Mouse (Mus musculus): ENCODE measurements around the gene Calr4. TPM values are rescaled to one million over a fixed set of nuclear protein-coding genes. Genes with fewer than 3 reads are reported as not detected.

Calr4 gene
- total RNA-seq, 2 experiments from 2014 or later: 0.64 to 0.80 TPM

DNA sequence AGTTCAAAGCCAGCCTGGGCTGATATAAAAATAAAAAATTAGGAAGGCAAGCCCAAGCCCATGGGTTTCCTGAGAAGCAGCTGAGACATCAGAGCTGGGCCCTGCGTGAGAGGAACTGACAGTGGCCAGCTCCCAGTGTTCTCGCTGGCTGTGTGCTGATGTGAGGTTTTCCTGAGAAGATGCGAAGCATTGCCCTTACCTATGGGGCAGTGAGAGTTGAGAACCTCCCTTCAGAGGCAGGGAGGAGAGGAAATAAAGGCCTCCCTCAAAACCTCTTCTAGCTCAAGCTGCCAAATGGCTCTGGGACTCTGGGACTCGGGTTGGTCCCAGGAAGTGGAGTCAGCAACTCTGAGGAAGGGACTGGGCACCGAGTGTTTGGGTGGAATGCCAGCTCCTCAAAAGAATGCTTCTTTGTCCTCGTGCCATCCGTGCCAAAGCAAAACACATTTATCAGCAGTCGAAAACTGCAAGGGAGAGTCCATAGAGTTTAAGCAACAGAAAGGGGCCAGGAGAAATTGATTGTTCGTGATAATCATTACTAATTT lies 593 bp downstream of the Calr4 start:
- no peak for DNase-seq (ENCODE audit: low spot score in 2 of 2)

DNA sequence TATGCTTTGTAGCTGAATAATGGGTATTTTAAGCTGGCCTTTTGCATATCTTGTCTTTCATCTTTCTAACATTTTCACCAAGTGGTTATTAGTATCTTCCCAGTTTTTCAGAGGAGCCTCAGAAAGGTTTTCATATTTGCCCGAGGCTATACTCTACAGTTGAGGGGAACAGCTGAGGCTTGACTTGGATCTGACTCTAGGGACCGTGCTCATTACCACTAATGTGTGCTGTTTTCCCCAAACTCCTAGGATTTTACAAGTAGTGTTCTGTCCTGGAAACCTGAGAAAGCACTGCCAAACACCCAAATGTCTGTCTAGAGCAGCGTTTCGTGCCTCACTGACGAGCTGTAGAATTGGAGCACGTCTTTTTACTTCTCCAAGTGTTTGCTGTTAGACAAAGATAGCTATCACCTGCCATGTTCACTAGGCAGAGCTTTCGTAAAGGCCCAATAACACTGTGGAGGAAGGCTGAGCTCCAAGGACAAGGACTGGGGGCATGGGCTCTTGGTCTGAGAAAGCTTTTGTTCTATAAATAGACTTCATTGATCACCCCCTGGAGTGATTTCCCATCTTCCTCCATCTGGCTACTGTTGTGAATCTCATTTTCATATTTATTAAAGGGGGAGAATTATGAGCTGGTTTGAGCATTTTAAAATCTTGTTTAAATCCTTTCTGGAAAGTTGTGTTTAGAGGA lies 2.0 kb downstream of the Calr4 start:
- no peak for DNase-seq (ENCODE audit: low spot score in 2 of 2)

DNA sequence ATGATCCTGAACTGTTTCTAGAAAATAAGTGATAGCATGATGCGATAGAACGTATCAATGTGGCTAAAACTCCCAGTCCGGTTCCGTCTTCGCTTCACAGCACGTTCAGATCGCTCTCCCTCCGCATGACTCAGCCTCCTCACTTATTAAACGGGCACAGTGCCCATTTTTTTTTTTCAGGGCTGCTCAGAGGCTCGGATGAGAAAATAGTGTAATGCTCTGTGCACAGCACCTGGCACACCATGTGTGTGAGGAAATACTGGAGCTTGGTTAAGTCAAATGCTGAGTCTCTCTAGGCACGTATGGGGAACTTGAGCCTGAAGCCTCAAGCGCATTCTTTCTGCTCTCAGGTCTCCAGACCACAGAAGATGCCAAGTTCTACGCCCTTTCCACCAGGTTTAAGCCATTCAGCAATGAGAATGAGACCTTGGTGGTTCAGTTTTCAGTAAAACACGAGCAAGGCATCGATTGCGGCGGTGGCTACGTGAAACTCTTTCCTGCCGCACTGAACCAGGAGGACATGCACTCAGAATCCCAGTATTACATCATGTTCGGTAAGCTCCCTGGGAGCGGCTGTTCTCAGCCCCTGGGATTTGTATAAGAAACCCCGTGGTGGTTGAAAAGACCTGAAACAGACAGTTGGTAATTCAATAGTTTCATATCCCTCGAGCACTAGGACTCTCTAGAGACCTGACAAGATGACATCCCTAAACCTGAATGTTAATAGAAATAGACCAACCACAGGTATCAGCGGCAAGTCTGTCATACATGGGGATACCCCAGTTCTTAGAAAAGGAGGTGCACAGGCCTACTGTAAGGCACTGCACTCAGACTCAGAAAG lies 4.4 kb downstream of the Calr4 start:
- peak in 1 of 2 experiments; percentile 46 for DNase-seq (ENCODE audit: low spot score in 2 of 2)

DNA sequence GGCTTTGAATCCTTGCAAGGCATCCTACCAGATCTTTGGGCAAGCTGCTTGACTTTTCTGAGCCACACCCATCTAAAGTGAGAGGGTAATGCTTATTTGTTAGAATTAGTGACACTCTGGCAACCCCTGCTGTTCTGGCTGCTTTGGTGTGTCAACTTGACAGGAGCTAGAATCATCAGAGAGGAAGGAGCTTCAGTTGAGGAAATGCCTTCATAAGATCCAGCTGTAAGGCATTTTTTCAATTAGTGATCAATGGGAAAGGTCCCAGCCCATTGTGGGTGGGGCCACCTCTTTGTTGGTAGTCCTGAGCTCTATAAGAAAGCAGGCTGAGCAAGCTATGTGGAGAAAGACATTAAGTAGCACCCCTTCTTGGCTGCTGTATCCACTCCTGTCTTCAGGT lies 6.9 kb downstream of the Calr4 start:
- DNase-seq (ENCODE audit: low spot score in 2 of 2): no peak

DNA sequence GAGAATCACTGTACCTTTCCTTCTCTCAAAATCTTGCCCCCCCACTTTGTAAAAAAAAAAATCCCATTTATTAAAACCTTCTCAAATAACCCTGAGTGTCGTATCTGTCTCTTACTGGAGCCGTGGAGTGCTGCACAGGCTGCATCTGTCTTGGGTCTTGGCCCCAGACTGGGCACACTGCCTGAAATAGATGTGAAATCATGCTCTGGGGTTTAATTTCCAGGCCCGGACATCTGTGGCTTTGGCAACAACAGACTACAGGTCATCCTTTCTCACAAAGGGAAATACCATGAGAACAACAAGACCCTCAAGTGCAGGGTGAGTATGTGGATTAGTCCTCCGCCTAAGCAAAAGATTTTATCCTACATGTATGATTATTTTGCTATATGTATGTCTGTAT lies 7.6 kb downstream of the Calr4 start:
- DNase-seq (ENCODE audit: low spot score in 2 of 2): no peak

DNA sequence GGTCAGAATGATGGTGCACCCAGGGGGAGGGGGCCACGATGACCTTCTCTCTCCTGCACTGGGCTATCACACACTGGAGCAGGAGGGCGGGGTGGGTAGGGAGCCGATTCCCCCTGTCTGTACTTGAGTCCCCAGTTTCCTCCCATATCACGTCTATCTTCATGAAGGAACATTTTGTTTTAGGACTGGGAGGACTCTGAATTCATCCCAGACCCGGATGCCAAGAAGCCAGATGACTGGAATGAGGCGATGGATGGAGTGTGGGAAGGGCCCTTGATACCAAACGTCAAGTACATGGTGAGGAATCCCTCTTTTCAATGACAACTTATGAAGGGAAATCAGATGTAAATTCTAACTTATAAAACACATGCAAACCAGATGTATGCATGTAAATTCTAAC lies 10.2 kb downstream of the Calr4 start:
- no peak for DNase-seq (ENCODE audit: low spot score in 2 of 2)

DNA sequence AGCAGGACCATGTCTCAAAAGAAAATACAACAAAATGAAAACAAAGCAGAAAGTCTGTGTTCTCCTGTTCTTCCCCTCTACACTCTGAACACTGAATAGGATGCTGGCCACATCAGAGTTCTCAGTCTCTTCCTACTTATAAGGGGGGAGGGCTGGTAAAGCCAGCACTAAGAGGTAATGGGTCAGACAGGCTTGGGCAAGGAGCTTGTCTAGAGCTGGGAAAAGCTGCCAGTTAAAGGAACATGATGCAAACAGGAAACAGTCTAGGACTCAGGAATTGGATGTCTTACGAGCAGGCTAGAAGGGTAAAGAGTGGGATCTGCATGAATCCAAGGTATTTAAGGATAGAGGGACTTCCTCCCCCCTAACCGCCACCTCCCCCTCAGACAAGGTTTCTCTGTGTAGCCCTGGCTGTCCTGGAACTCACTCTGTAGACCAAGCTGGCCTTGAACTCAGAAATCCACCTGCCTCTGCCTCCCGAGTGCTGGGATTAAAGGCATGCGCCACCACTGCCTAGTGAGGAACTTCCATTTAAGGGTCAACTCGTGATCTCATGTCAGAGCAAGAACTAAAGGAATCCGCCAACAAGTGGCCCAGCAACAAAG lies 10.8 kb downstream of the Calr4 start:
- no peak for DNase-seq (ENCODE audit: low spot score in 2 of 2)

DNA sequence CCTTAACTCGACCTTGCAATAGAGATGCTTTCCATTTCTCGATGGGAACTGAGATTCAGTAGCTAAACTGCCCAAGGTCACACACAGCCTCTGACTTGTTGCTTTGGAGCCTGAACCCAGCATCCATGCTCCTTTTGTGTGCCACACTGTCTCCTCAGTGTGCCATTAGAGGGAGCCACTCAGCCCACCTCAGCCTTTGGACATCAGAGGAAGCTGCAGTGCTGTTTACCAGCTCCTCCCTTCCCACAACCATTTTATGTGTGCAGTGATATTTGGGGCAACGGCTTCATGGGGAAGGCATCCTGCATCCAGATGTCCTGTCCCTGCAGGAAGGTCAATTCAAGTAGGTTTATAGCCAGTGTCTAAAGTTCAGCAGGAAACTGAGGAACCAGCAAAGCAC lies 17.3 kb downstream of the Calr4 start:
- peak in 1 of 2 experiments; percentile 26 for DNase-seq (ENCODE audit: low spot score in 2 of 2)

DNA sequence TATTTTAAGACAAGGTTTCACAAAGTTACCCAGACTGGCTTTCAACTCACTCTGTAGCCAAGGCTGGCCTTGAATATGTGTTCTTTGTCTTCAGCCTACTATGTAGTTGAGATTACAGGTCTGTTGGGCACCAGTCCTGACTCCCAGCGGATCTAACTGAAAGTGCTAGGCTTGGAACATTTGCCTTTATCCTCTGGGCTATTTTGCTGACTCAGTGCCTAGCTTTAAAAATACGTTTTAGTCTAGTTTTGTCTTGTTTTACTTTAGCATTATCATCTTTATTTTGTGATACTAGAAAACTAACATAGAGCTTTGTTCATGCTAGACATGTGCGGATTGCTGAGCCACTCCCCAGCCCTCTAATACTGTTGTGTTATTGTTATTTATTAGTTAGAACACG lies 17.9 kb downstream of the Calr4 start:
- no peak for DNase-seq (ENCODE audit: low spot score in 2 of 2)

DNA sequence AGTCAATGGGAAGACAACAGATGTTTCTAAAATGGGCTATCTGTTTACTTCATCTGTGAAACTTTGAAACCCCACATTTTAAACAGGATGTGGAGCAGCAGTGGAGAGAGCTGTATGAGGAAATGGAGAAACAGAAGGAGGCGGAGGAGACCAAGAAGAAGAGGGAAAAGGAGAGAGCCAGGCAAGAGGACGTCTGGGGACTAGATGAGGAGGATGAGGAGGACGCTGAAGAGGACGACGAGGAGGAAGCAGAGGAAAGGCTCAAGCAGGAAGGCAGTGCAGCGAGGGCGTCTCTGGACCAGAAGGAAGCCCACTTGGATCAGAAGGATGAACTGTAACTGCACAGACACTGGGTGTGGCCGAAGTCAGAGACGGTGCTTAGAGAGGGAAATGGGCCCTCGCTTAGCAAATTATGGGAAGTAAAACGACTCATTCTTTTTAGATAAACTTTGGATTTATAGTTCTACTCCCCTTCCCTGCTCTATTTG lies 19.4 kb downstream of the Calr4 start:
- DNase-seq (ENCODE audit: low spot score in 2 of 2): no peak

DNA sequence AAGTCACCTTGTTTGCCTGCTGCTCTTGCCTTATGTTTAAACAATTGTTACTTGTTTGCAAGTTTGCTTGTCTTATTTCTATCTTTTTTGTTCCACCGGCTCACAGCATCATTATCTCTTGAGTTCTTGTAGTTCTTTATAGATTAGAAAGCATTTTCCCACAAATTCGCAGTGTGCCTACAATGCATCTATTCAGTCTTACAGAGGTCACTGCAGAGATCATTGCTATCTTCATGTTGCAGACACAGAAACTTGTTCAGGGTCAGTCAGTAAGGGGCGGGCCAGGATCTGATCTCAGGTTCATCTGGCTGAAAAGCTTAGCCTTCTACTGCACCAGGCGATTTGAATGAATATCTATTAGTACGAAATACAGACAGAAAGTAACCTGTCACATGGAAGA lies 20.2 kb downstream of the Calr4 start:
- no peak for DNase-seq (ENCODE audit: low spot score in 2 of 2)

DNA sequence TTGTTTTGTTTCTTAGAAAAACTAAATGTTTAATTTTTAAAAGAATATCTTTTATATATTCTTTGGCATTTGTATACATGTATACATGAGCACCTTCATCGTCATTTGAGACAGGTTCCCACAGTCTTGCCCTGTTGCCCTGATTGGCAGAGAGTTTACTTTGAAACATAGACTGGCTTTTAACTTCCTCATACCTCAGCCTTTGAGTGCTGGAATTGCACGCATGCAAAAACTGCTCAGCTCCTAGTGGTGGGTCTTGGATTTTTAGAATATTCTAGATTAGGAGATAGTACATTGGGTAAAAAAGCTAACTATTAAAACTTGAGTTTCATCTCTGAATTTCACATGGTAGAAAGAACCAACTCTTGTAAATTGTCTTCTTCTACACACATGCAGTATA lies 21.0 kb downstream of the Calr4 start:
- DNase-seq (ENCODE audit: low spot score in 2 of 2): no peak

DNA sequence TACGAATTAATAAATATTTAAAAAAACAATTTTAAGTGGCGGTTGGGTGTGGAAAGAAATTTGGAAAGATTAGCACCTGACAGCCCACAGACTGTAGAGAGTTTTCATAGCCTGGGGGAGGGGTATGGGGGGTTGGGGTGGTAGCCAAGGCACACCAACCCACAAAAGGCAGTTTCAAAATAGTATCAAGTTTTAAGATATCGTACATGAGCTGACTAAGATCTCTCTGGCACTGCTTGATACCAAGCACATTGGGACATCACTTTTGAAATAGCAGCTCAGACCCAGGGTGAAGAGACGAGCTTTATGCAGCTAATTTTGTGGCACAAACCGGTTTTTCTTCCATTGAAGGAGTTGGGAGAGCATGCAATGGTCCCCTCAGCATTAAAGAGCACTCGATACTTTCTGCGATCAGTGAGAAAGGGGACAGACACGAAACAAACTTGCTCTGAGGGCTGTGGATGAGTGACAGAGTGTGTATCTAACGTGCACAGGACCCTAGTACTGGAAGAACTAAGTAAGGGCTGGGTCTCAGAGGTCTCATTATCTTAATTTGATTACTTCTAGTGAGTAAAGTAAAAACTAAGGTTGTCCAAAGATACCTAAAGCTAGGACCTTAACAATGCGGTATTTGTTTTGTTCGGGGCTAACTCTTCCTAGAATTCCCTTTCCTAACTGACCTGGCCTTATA lies 21.6 kb downstream of the Calr4 start:
- DNase-seq (ENCODE audit: low spot score in 2 of 2): no peak

DNA sequence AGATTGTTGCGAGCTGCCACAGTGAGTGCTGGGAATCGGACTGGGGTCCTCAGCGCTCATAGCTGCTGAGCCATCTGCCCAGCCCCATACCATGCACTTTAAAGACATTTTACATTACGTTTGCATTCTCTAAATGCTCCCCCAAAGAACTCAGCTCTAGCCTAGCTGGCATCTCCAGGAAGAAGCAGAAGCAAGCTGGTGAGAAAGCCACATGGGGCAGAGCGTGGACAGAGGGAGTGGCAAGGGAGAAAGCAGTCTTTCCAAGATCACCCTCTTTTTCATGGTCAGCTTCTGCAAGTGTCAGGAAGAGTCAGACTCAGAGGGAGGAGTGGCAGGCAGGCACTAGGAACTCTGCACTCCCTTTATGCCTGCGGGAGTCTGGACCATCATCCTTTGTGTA lies 22.5 kb downstream of the Calr4 start:
- no peak for DNase-seq (ENCODE audit: low spot score in 2 of 2)

DNA sequence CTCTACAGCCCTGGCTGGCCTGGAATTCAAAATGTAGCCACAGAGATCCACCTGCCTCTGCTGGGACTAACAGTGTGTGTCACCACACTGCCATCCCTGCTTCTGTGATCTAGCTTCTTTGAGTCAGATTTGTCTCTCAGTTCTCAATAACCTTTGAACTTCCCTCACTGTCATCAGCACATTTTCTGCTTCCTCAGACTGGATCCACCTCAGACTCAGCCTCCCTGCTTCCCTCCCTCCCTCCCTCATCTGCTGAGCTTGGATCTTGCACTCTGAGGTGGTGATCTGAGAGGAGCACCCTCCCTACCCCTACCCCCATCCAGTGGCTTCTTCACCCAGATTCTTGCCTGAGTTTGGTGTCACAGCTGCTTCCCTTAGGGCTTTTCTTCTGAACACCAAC lies 23.4 kb downstream of the Calr4 start:
- no peak for DNase-seq (ENCODE audit: low spot score in 2 of 2)

DNA sequence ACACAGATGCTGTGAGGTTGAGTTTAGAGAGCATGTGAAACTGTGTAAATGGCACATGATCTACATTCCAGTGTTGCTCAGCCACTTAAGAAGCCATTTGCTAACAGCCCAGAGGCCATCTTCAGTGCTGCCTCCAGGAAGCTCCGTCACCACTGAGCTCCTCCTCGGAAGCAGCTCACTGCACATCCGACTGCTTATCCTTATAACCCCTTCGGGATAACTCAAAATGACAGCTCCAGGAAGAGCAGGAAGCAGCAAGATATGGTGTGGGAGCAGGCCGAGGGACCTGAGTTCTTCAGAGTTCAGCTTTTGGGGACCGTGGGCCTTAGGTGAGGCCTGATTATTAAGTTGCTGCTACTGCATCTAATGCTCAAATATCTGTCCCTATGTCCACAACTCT lies 27.8 kb downstream of the Calr4 start:
- DNase-seq (ENCODE audit: low spot score in 2 of 2): no peak

DNA sequence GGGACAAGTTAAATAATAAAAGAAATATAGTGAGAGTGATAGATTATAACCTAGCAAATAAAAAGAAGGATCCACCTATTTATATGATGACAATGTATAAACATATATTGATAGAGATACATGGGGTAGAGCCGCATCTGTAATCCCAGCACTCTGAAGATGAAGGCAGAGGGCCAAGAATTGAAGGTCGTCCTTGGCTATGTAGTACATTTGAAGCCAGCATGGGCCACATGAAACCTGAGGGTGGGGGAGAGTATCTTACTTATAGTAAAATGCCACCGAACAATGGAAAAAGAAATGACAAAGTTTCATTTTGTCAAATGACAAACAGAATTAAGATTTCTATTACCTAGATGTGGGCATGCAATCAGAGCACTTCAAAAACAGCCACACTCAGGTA lies 31.8 kb downstream of the Calr4 start:
- peak in 1 of 2 experiments; percentile 25 for DNase-seq (ENCODE audit: low spot score in 2 of 2)

DNA sequence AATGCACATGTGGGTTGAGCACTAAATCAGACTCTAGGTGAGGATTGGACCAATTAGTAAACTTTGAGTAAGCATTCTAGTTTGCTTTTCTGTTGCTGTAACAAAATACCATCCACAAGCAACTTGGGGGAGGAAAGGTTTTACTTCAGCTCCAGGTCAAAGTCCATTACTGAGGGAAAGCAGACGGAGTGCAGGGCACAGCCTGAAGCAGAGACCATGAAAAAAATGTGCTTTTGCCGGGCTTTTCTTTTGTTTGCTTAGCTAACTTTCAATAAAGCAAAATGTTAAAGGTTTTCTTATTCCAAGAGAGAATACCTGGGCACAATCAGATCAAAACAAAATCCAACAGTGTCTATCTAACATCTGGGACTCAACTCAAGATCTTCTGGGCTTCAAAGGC lies 32.5 kb downstream of the Calr4 start:
- DNase-seq (ENCODE audit: low spot score in 2 of 2): no peak

DNA sequence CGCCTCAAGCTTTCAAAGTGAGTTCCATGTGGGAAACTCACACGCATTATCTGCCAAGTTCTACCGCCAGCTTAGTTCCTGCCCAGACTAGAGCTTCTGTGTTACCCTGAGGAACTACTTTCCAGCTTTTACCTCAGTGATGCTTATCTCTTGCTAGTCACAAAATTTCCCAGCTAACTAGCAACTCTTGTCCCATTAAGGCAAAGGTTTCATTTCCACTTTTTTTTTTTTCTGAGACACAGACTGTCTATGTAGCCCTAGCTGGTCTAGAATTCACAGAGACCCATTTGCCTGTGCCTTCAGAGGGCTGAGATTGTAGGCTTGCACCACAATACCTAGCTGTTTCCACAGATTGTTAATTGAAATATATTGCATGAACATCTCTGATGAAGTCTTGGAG lies 33.2 kb downstream of the Calr4 start:
- no peak for DNase-seq (ENCODE audit: low spot score in 2 of 2)

DNA sequence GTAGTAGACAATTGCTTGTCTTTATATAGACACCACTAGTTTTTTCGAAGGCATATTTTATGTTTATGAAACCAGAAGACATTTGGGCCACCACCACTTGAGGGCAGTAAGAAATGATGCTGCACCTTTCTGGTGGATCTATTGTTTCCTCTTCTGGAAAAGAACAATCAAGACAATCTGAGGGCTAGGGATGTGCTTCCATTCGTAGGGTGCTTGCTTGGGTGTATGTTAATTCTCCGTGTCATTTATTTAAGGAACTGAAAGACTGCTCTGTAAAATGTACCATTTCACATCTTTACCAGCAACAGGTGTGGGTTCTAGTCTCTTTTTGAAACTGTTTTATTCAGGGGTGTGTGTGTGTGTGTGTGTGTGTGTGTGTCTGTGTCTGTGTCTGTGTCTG lies 34.6 kb downstream of the Calr4 start:
- DNase-seq (ENCODE audit: low spot score in 2 of 2): no peak

DNA sequence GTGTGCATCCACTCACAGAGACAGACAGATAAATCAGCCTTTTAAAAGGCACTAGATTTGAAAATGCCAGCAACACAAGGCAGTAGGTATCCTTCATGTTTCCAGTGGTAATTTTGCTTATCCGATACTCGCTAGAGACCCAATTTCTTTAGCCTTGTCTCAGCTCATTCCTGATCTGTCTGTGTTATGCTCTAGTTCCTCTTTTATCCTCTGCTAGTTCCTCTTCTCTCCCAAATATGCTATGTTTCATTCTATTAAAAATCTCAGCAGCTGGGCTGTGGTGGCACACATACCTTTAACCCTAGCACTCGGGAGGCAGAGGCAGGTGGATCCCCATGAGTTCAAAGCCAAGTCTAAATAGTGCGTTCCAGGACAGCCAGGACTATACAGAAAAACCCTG lies 37.5 kb downstream of the Calr4 start:
- DNase-seq (ENCODE audit: low spot score in 2 of 2): no peak

All from adrenal gland, adult 18-20 months (tissue).